Mouse (Mus musculus) embryonic facial prominence, embryonic 14.5 days (tissue): ENCODE results near the gene Tns3. TPM values are rescaled to one million over a fixed set of nuclear protein-coding genes. Genes with fewer than 3 reads are reported as not detected.

Source experiments
- ATAC-seq: fragments of 200-750 bp; cut with Nextera tagmentation; 2 replicates; pipeline ENCODE4 v1.8.0; 2017; ENCODE audit warnings: low read depth, moderate number of reproducible peaks, moderate TSS enrichment
- DNase-seq: peaks from one replicate; pipeline ENCODE4 v3.0.0-alpha.2; 2015; ENCODE audit warnings: low spot score
- H3K27ac ChIP-seq: fragments of 300-500 bp; sonication (generic); replicated peaks from 2 replicates; pipeline ENCODE4 v1.5.1; 2014; ENCODE audit warnings: low read depth, mild to moderate bottlenecking, low read length, moderate library complexity
- H3K27me3 ChIP-seq: fragments of 300-500 bp; sonication (generic); replicated peaks from 2 replicates; pipeline ENCODE4 v1.6.1; 2014; ENCODE audit warnings: low read length; ENCODE audit not compliant: control insufficient read depth, insufficient read depth
- H3K36me3 ChIP-seq: fragments of 300-500 bp; sonication (generic); 2 replicates; pipeline ENCODE4 v1.6.1; 2014; ENCODE audit warnings: low read length, mixed read lengths; ENCODE audit not compliant: control insufficient read depth, insufficient read depth
- H3K4me1 ChIP-seq: fragments of 300-500 bp; sonication (generic); 2 replicates; pipeline ENCODE4 v1.6.1; 2014; ENCODE audit warnings: antibody characterized with exemption, low read length; ENCODE audit not compliant: control insufficient read depth, insufficient read depth
- H3K4me2 ChIP-seq: fragments of 300-500 bp; sonication (generic); 2 replicates; pipeline ENCODE4 v1.6.1; 2014; ENCODE audit warnings: low read depth, mild to moderate bottlenecking, low read length, moderate library complexity, mixed read lengths
- H3K4me3 ChIP-seq: fragments of 300-500 bp; sonication (generic); 2 replicates; pipeline ENCODE4 v1.5.1; 2014; ENCODE audit warnings: low read depth, mild to moderate bottlenecking, low read length
- H3K9ac ChIP-seq: fragments of 300-500 bp; sonication (generic); 2 replicates; pipeline ENCODE4 v1.6.1; 2014; ENCODE audit warnings: low read depth, mild to moderate bottlenecking, low read length, moderate library complexity, mixed read lengths
- H3K9me3 ChIP-seq: fragments of 300-500 bp; sonication (generic); 2 replicates; pipeline ENCODE4 v1.6.1; 2016; ENCODE audit warnings: low read length; ENCODE audit not compliant: control insufficient read depth
- WGBS: fragments of 180-500 bp; shearing (Covaris S2); extraction: QIAGEN DNeasy Blood & Tissue Kit; methylation state at CpG from one replicate; pipeline ENCODE4 v1.1.7; 2014; 5-methylcytosine and 5-hydroxymethylcytosine counted together
- polyA plus RNA-seq: library from polyadenylated mRNA; unstranded; fragments of >200 nt; fragmentation: Nextera tagmentation; extraction: Ambion mirVana; gene quantifications from 2 replicates; pipeline ENCODE4 v1.2.1, GENCODE M21; 2014

Tns3 gene
- polyA plus RNA-seq, 1 experiment from 2014 or later: 19.3 TPM

DNA sequence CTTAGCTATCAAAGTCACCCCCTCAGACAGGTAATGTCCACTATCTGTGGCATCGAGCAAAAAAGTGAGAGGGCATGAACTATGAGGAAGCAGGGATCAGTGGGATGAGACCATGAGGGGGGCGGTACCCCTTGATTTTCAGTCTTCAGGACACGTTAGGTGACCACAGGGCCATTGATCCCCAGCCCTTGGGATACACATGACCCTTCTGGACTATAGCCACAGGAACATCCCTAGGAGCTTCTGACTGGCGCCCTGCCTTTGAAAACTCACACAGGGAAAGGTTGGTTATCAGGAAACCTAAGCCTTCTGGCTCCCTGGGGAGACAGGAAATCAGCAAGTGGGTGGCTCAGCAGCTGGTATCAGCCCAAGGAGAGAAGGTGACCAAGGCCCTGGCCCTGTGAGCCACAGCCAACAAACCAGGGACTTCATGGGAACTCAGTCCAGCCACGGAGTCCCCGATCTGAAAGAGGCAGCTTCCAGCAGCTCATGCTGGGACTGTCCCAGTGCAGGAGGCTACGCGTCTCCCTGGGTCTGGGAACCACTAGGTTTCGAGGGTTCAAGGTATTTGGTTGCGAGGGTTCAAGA is 12.8 kb downstream of the Tns3 start:
- Histone ChIP-seq H3K27me3 (no peaks in the 10 kb centered on the region), H3K36me3 (no peaks in the 10 kb centered on the region), H3K4me2 (no peak overlapping the region), H3K4me3 (no peak overlapping the region), H3K27ac (no peak overlapping the region), H3K9me3 (no peaks in the 10 kb centered on the region), H3K9ac (no peak overlapping the region), H3K4me1 (peaks cover 50% of the 10 kb centered on the region)
- WGBS: 87% methylated on average over 10 of the region's 10 CpGs
- ATAC-seq (no peak), DNase-seq (no peak)

DNA sequence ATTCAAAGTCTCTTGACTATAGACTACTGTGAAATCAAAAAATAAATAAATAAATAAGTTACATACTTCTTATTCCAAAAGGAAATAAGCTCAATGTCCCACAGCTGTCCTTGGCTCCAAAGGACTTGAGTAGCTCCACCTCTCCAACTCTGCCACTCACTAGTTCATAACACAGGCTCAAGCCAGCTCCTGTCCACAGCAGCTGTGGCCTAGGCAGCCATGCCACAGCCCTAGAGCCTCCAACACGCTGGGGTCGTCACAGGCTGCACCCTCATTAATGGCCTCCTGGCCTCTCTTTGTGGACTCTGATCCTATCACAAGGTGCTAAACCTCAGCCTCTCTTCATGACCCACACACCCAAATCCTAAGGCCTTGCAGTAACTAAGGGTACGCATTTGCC is 18.7 kb downstream of the Tns3 start:
- 87% methylated on average over 3 of the region's 3 CpGs for WGBS

DNA sequence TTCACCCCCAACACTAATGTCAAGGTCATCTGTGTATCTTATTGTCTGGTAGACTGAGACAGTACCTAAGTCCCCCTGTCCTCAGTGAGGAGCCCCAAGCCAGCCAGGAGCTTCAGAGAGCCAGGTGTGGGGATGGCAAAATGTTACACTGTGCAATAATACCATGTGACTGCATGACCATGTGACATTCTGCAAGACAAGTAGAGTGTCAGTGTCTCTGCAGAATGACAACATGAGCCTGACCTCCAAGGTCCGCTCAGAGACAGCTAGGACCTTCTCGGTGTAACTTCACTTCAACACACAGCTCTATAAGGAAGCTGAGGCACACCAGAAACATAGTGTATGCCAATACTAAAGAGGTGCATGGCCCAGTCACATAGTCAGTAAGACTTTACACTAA is 20.1 kb downstream of the Tns3 start:
- Histone ChIP-seq H3K4me1 (peaks cover 20% of the 10 kb centered on the region), H3K9me3 (no peaks in the 10 kb centered on the region), H3K36me3 (no peaks in the 10 kb centered on the region), H3K4me3 (no peak overlapping the region), H3K4me2 (no peak overlapping the region), H3K27me3 (no peaks in the 10 kb centered on the region), H3K27ac (no peak overlapping the region), H3K9ac (no peak overlapping the region)
- ATAC-seq (no peak), DNase-seq (no peak)
- WGBS: 91% methylated on average over 2 of the region's 2 CpGs

More for the DNA sequence above, 18.7 kb downstream of the Tns3 start:
- H3K9me3 ChIP-seq: no peaks in the 10 kb centered on the region
- no peak overlapping the region for H3K4me2 ChIP-seq
- H3K27me3 ChIP-seq: no peaks in the 10 kb centered on the region
- DNase-seq (no peak), ATAC-seq (no peak)
- H3K36me3 ChIP-seq: no peaks in the 10 kb centered on the region
- no peak overlapping the region for H3K4me3 ChIP-seq
- no peak overlapping the region for H3K9ac ChIP-seq
- no peak overlapping the region for H3K27ac ChIP-seq
- peaks cover 21% of the 10 kb centered on the region for H3K4me1 ChIP-seq

DNA sequence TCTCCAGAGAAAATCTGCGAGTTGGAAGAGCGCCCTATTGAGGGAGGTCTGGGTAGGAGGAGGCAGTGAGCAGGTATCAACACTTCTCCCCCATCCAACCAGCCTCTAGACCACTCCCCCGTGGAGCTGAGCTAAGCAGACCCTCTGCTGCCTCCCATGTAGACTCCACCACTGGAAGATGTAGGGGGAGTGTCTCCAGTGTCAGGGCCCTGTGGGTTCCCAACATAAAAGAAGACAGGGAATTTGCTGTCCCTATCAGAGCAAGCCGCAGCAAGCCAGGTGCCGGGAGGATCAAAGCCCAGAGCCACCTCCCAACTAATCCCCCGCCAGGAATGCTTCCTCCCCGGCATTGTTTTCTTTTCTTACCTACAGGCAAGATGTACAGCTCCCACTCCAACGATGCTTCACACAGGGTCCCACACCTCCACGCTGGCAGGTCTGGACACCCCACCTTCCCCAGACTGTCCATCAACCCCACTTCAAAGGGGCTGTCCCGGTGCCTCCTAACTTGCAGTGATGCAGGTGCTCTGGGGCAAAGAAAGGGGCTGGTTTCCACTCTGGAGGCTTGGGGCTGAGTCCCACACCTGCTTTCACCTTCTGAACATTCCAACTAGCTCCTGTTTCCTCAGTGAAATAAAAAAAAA is 22.6 kb downstream of the Tns3 start:
- Histone ChIP-seq H3K27me3 (no peaks in the 10 kb centered on the region), H3K4me1 (peaks cover 18% of the 10 kb centered on the region), H3K36me3 (no peaks in the 10 kb centered on the region), H3K4me2 (no peak overlapping the region), H3K27ac (no peak overlapping the region), H3K4me3 (no peak overlapping the region), H3K9me3 (no peaks in the 10 kb centered on the region), H3K9ac (0 out of 2 replicates have a peak overlapping the region, but pooled peaks have one; percentile 6)
- 31% methylated on average over 9 of the region's 10 CpGs for WGBS
- DNase-seq (peak; percentile 84), ATAC-seq (peak; percentile 81)

DNA sequence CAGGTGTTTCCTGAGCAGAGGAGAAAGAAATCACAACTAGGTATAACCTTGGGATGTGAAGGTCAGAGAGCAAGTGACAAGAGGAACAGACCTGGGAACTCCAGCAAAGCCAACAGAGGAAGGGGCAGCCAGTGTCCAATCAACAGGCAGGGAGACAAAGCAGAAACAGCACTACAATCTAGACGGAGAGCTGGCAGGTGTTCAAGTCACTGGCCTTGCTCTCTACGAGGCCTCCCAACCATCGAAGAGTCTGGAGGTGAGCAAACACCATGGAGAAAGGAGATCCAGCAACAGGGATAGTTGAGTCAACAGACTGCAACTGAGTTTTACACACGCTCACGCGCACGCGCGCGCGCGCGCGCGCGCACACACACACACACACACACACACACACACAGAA is 24.6 kb downstream of the Tns3 start:
- no peak overlapping the region for H3K9ac ChIP-seq
- no peak overlapping the region for H3K4me3 ChIP-seq
- H3K4me1 ChIP-seq: peaks cover 18% of the 10 kb centered on the region
- no peak overlapping the region for H3K4me2 ChIP-seq
- ATAC-seq: no peak
- no peaks in the 10 kb centered on the region for H3K27me3 ChIP-seq
- H3K36me3 ChIP-seq: no peaks in the 10 kb centered on the region
- no peak overlapping the region for H3K27ac ChIP-seq
- 85% methylated on average over 16 of the region's 16 CpGs for WGBS
- no peak for DNase-seq
- H3K9me3 ChIP-seq: no peaks in the 10 kb centered on the region

DNA sequence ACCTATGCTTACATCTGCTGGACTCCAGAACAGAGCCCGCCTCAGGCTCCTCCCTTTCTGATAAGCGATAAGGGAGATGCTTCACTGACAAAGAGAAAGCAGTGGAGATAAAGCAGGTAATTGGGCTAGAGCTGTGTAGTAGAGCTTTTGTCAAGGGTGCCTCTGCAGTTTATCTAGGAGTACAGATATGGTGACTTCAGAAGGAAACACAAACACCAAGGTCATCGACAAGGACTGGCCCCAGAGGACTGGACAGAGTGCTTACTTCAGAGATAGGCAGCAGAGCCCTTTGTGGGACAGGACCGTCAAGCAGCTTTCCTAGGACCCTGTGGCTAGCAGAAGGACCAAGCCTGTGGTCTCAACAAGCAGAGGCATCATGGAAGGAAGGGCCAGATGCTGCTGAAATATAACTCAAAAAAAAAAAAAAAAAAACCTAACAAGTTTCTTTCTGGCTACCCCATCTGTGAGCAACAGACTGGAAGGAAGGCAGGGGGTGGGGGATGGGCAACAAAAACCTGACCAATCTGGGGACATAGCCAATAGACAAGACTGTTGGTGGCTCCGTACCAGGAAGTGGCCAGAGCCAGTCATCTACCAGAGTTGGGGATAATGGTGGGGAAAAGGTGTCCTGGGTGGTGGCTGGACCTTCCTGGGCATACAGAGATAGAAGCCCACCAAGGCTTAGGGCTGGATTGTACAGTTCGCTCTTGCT is 25.2 kb downstream of the Tns3 start:
- no peak for DNase-seq
- no peak for ATAC-seq
- Histone ChIP-seq H3K9me3 (no peaks in the 10 kb centered on the region), H3K27ac (no peak overlapping the region), H3K4me3 (no peak overlapping the region), H3K9ac (no peak overlapping the region), H3K4me1 (peaks cover 23% of the 10 kb centered on the region), H3K4me2 (no peak overlapping the region), H3K36me3 (no peaks in the 10 kb centered on the region), H3K27me3 (no peaks in the 10 kb centered on the region)
- 92% methylated on average over 6 of the region's 6 CpGs for whole genome bisulfite sequencing

DNA sequence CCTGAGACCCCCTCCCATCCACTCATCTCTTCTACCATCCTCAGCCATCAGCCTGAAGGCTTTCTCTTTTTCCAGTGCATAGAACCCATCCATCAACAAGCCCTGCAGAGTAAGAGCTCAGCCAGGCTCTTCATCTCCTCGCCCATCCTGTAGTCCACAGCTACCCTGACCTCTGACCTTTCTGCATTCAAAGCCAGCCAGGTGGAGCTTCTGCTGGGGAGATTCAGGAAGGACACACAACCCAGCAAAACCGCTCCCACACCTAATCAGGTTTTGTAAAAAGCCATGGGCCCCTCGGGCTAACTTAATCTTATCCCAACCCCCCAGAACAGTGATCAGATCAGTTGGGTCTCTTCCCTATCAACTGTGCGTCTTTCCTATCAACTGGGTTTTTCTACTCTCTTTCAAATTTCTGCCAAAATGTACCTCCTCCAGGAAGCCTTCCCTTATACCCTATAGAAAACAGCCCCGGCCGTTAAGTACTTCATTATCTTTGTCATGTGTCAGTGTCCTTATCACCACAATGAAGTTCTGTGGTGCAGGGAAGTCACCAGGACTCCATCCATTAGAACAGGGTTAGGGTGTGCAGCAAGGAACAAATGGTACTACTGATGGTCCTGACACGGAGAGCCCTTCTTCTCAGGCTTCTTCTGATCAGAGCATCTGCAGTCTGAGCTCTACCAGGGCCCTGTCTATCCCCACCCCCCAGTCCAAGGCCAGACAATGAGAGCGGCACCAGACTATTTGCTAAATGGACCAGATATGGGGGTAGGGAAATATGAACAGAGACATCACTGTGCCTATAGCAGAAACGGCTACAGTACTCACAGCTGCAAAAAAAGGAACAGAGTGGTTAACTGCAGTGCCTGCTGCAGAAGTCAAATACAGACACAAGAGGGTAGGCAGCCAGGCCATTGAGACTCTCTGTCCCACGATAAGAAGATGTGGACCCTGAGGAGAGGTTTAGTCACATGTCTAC is 26.6 kb downstream of the Tns3 start:
- Histone ChIP-seq H3K4me2 (no peak overlapping the region), H3K9me3 (no peaks in the 10 kb centered on the region), H3K27ac (no peak overlapping the region), H3K9ac (no peak overlapping the region), H3K4me3 (no peak overlapping the region), H3K4me1 (peaks cover 24% of the 10 kb centered on the region), H3K27me3 (no peaks in the 10 kb centered on the region), H3K36me3 (no peaks in the 10 kb centered on the region)
- 80% methylated on average over 10 of the region's 10 CpGs for WGBS
- DNase-seq: no peak
- no peak for ATAC-seq

DNA sequence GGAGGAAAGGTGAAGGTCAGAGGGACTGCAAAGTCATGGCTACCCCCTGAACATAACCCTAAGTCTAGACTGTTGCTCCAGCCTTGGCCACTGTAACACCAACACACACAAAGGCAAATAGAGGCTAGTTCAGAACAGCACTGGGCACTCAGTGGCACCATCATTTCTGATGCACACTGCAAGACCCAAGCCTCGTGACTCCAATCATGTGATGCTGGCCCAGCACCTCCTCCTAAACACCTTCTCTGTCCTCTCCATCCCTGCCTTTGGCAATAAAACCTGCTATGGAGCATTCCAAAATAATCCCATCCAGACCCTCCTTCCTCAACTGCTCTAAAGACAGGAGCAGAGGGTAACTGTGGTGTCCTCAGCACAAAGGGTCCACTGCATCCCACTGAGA is 27.7 kb downstream of the Tns3 start:
- DNase-seq: no peak
- H3K27ac ChIP-seq: no peak overlapping the region
- no peak overlapping the region for H3K4me3 ChIP-seq
- no peaks in the 10 kb centered on the region for H3K36me3 ChIP-seq
- H3K9ac ChIP-seq: no peak overlapping the region
- H3K4me2 ChIP-seq: no peak overlapping the region
- H3K9me3 ChIP-seq: no peaks in the 10 kb centered on the region
- peaks cover 20% of the 10 kb centered on the region for H3K4me1 ChIP-seq
- ATAC-seq: no peak
- no peaks in the 10 kb centered on the region for H3K27me3 ChIP-seq
- WGBS: 71% methylated on average over 1 of the region's 1 CpGs
